Mouse (Mus musculus) brain, embryonic 14.5 days (tissue): ENCODE data around the gene Cipc. TPM values are rescaled to one million over a fixed set of nuclear protein-coding genes. Genes with fewer than 3 reads are reported as not detected.
A peak's percentile ranks its signal among the peaks of the same experiment; 100 is the strongest.

Experiments used
- DNase-seq: peaks from one replicate; pipeline ENCODE4 v3.0.0-alpha.2; 2011; ENCODE audit warnings: low read depth
- CTCF ChIP-seq: fragments of 200-500 bp; IDR thresholded peaks from 2 replicates; pipeline ENCODE4 v1.5.1; 2012; ENCODE audit warnings: inconsistent platforms, mild to moderate bottlenecking, moderate library complexity, borderline replicate concordance; ENCODE audit not compliant: insufficient read depth, insufficient read length; ENCODE audit errors: extremely low read depth
- POLR2A ChIP-seq: fragments of 200-500 bp; IDR thresholded peaks from 2 replicates; pipeline ENCODE4 v1.6.1; 2012; ENCODE audit warnings: mild to moderate bottlenecking, inconsistent platforms, borderline replicate concordance; ENCODE audit not compliant: poor library complexity, insufficient read depth, insufficient read length, severe bottlenecking; ENCODE audit errors: extremely low read depth
- polyA plus RNA-seq: library from polyadenylated mRNA; depleted of rRNA; stranded (reverse); fragments of >200 nt; gene quantifications from 2 replicates; pipeline ENCODE4 v1.2.3, GENCODE M21; 2012; rRNA removed

Cipc gene
- 67.3 and 70.7 TPM in 2 replicates for polyA plus RNA-seq

- peak; percentile 34; the same call in 1 of the 2 replicates for TF ChIP-seq POLR2A
- no peak for TF ChIP-seq CTCF
Observed at GRCm38 (mm10) chr12:86946862-86947574, at the start of gene Cipc. Cipc (plus strand) TSS chr12:86947043.

GRCm38 (mm10) chr12:86897769-86898273 lies 49.0 kb upstream of the Cipc start:
- TF ChIP-seq CTCF (no peak), POLR2A (no peak)
- DNase-seq = peak; percentile 61

More at GRCm38 (mm10) chr12:86946862-86947574, at the start of gene Cipc:
- peak; percentile 100 for DNase-seq

GRCm38 (mm10) chr12:86898448-86898847 lies 48.4 kb upstream of the Cipc start:
- TF ChIP-seq CTCF = no peak
- no peak for TF ChIP-seq POLR2A
- DNase-seq = no peak

- DNase-seq = no peak
- TF ChIP-seq POLR2A (no peak), CTCF (no peak)
Observed at GRCm38 (mm10) chr12:86899461-86900179, 47.2 kb upstream of the Cipc start.

- TF ChIP-seq CTCF = no peak
- no peak for TF ChIP-seq POLR2A
- DNase-seq = no peak
Observed at GRCm38 (mm10) chr12:86903828-86904806, 42.7 kb upstream of the Cipc start.

- DNase-seq = peak; percentile 67
- TF ChIP-seq CTCF (peak; percentile 75; the same call in 1 of the 2 replicates), POLR2A (no peak)
Observed at GRCm38 (mm10) chr12:86905203-86905602, 41.6 kb upstream of the Cipc start.

GRCm38 (mm10) chr12:86905876-86906275 lies 41.0 kb upstream of the Cipc start:
- DNase-seq = no peak
- no peak for TF ChIP-seq CTCF

- TF ChIP-seq POLR2A (no peak), CTCF (peak; percentile 87)
- DNase-seq = peak; percentile 91
Observed at GRCm38 (mm10) chr12:86906395-86906794, 40.4 kb upstream of the Cipc start.

- TF ChIP-seq POLR2A (no peak), CTCF (no peak)
- DNase-seq = peak; percentile 98
Observed at GRCm38 (mm10) chr12:86911482-86911931, 35.3 kb upstream of the Cipc start.

GRCm38 (mm10) chr12:86912335-86913093 lies 34.3 kb upstream of the Cipc start:
- no peak for TF ChIP-seq CTCF
- no peak for TF ChIP-seq POLR2A
- DNase-seq = peak; percentile 65

GRCm38 (mm10) chr12:86914351-86914750 lies 32.5 kb upstream of the Cipc start:
- TF ChIP-seq CTCF (no peak), POLR2A (no peak)
- no peak for DNase-seq
